Mouse (Mus musculus) E14TG2a.4 (cell line): ENCODE data around the gene Gpx5.

Experiments
- CTCF ChIP-seq: conservative IDR thresholded peaks from 2 replicates; pipeline ENCODE4 v1.5.1; 2014; ENCODE audit warnings: low read length
- NANOG ChIP-seq: IDR thresholded peaks from 2 replicates; pipeline ENCODE4 v1.6.1; 2014; ENCODE audit warnings: borderline replicate concordance, low read length, mixed read lengths
- POU5F1 ChIP-seq: IDR thresholded peaks from 2 replicates; pipeline ENCODE4 v1.6.1; 2014; ENCODE audit warnings: low read length, borderline replicate concordance

DNA sequence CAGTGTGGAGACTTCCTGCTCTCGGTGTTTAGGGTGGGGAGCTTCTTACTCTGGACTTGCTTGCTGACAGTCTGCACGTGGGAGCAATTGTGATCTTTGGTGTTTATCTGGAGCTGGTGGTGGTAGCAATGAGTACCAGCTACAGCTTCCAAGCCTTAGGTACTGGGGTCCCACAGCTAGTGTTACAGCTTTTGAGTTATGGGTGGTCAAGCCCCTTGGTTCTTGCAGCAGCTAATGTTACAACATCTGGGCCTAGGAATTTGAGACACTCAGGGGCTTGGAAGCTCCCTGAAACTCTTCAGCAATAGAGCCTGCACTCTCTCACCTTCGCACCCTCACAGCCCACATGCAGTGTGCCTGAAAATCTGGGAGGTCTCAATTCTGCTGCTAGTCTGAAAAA lies 27.7 kb upstream of the Gpx5 start:
- TF ChIP-seq CTCF, result no peak
- TF ChIP-seq POU5F1, result no peak
- no peak for TF ChIP-seq NANOG
